Mouse (Mus musculus) inflammation-experienced regulatory T-cells, adult 6 months (primary cell): Measurements from ENCODE around the gene Plxnb1. TPM values are rescaled to one million over a fixed set of nuclear protein-coding genes. Genes with fewer than 3 reads are reported as not detected.

Experiments used
- ATAC-seq: one replicate; pipeline ENCODE4 v1.8.0; 2017
- polyA plus RNA-seq, 3 experiments: library from polyadenylated mRNA; unstranded; fragments of 100-300 nt; shearing (Covaris generic); gene quantifications; one replicate each; pipeline ENCODE4 v1.2.1; 2017

The Plxnb1 gene
- polyA plus RNA-seq = 1 to 10 TPM; 1.1 to 1.5 (median 1.1) TPM

GRCm38 (mm10) chr9:109095137-109095982 is at the start of gene Plxnb1:
Plxnb1 (plus strand) TSS chr9:109095389.
- peak; percentile 63 for ATAC-seq

GRCm38 (mm10) chr9:109046306-109046705 is 48.9 kb upstream of the Plxnb1 start:
- ATAC-seq = peak; percentile 49

GRCm38 (mm10) chr9:109049316-109049715 is 45.9 kb upstream of the Plxnb1 start:
- no peak for ATAC-seq

GRCm38 (mm10) chr9:109049996-109050673 is 45.1 kb upstream of the Plxnb1 start:
- no peak for ATAC-seq

GRCm38 (mm10) chr9:109050674-109050997 is 44.6 kb upstream of the Plxnb1 start:
- ATAC-seq = no peak

- peak; percentile 51 for ATAC-seq
Observed at GRCm38 (mm10) chr9:109051011-109051501, 44.1 kb upstream of the Plxnb1 start.

GRCm38 (mm10) chr9:109051651-109052489 is 43.3 kb upstream of the Plxnb1 start:
- ATAC-seq = peak; percentile 35

- peak; percentile 26 for ATAC-seq
Observed at GRCm38 (mm10) chr9:109052490-109053260, 42.5 kb upstream of the Plxnb1 start.

GRCm38 (mm10) chr9:109053366-109053765 is 41.8 kb upstream of the Plxnb1 start:
- ATAC-seq = no peak

GRCm38 (mm10) chr9:109053851-109054250 is 41.3 kb upstream of the Plxnb1 start:
- ATAC-seq = no peak

GRCm38 (mm10) chr9:109054712-109055111 is 40.5 kb upstream of the Plxnb1 start:
- ATAC-seq = peak; percentile 42

GRCm38 (mm10) chr9:109055271-109056030 is 39.7 kb upstream of the Plxnb1 start:
- no peak for ATAC-seq

- ATAC-seq = no peak
Observed at GRCm38 (mm10) chr9:109056081-109056690, 39.0 kb upstream of the Plxnb1 start.

GRCm38 (mm10) chr9:109056916-109057315 is 38.3 kb upstream of the Plxnb1 start:
- no peak for ATAC-seq

GRCm38 (mm10) chr9:109057543-109057942 is 37.6 kb upstream of the Plxnb1 start:
- no peak for ATAC-seq

- ATAC-seq = no peak
Observed at GRCm38 (mm10) chr9:109058006-109058765, 37.0 kb upstream of the Plxnb1 start.

GRCm38 (mm10) chr9:109059136-109059903 is 35.9 kb upstream of the Plxnb1 start, which contains the start of gene Trex1:
Trex1 (minus strand) TSS chr9:109059734.
- peak; percentile 55 for ATAC-seq

GRCm38 (mm10) chr9:109060184-109060897 is 34.8 kb upstream of the Plxnb1 start:
- ATAC-seq = no peak
